Mouse (Mus musculus) neural tube, embryonic 13.5 days (tissue): ENCODE measurements at regions not wholly inside any gene's neighbourhood (a gene's known extent, or its start where the extent isn't known, plus 50 kb on each side); places are given as distances from the start of the nearest gene placed in this dataset.

Experiments
- ATAC-seq: fragments of 200-750 bp; cut with Nextera tagmentation; 2 replicates; pipeline ENCODE4 v1.8.0; 2017; ENCODE audit warnings: low read depth, mild to moderate bottlenecking, moderate TSS enrichment, moderate library complexity
- H3K27ac ChIP-seq: fragments of 300-500 bp; sonication (generic); replicated peaks from 2 replicates; pipeline ENCODE4 v1.5.1; 2015; ENCODE audit warnings: moderate library complexity, mild to moderate bottlenecking, inconsistent platforms
- H3K27me3 ChIP-seq: fragments of 300-500 bp; sonication (generic); 2 replicates; pipeline ENCODE4 v1.6.1; 2015; ENCODE audit warnings: mild to moderate bottlenecking, inconsistent platforms
- H3K36me3 ChIP-seq: fragments of 300-500 bp; sonication (generic); 2 replicates; pipeline ENCODE4 v1.6.1; 2015; ENCODE audit warnings: mild to moderate bottlenecking, inconsistent platforms
- H3K4me1 ChIP-seq: fragments of 300-500 bp; sonication (generic); replicated peaks from 2 replicates; pipeline ENCODE4 v1.6.1; 2015; ENCODE audit warnings: inconsistent platforms
- H3K4me2 ChIP-seq: fragments of 300-500 bp; sonication (generic); 2 replicates; pipeline ENCODE4 v1.6.1; 2015; ENCODE audit warnings: inconsistent platforms, mild to moderate bottlenecking, moderate library complexity
- H3K4me3 ChIP-seq: fragments of 300-500 bp; sonication (generic); 2 replicates; pipeline ENCODE4 v1.5.1; 2015; ENCODE audit warnings: mild to moderate bottlenecking, inconsistent platforms
- H3K9ac ChIP-seq: fragments of 300-500 bp; sonication (generic); 2 replicates; pipeline ENCODE4 v1.6.1; 2015; ENCODE audit warnings: moderate library complexity, mild to moderate bottlenecking, inconsistent platforms
- H3K9me3 ChIP-seq: fragments of 300-500 bp; sonication (generic); 2 replicates; pipeline ENCODE4 v1.6.1; 2016; ENCODE audit warnings: inconsistent platforms
- WGBS: fragments of 180-500 bp; shearing (Covaris S2); methylation state at CpG from one replicate; pipeline ENCODE4 v1.1.7; 2015; 5-methylcytosine and 5-hydroxymethylcytosine counted together

DNA sequence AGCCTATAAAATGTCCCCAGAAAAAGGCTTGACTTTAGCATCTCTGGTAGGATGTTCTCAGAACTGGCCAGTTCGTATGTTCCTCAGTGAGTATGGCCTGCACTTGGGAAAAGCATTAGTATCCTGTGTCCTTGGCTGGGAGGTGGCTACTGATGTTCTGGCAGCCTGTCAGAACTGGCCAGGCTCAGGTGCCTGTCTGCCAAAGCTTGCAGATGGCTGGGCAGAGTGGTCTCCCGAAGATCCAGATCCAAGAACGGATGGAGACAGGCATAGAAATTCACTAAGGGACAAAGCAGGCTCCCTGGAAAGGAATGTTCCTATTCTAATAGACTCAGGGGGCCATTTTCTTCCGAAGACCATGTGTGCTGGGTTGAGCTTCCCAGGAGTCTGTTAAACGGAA lies 329.6 kb downstream of the Cxcl12 start:
- no peak overlapping the region for H3K27ac ChIP-seq
- WGBS, result 72% methylated on average over 5 of the region's 5 CpGs
- no peaks in the 10 kb centered on the region for H3K36me3 ChIP-seq
- H3K4me3 ChIP-seq, result no peak overlapping the region
- H3K27me3 ChIP-seq, result no peaks in the 10 kb centered on the region
- H3K4me2 ChIP-seq, result no peak overlapping the region
- H3K9ac ChIP-seq, result no peak overlapping the region
- ATAC-seq, result no peak
- H3K9me3 ChIP-seq, result no peaks in the 10 kb centered on the region
- H3K4me1 ChIP-seq, result no peaks in the 10 kb centered on the region

DNA sequence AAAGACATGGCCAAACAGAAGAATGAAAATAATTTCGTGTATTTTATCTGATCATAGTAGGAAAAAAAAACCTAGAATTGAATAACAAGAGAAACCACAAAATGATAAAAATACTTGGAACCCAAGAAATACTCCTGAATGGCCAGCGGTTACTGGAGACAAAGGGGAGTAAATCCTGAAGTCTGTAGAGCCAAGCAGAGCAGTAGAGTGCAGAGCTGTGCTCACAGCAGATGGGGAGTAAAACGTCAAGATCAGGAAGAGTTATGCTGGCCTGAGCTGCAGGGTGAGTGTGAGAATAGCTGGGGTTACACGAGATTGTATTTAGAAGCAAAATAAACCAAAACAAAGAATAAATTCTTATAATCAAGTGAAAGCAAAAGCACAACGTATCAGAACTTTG lies 334.0 kb downstream of the Cxcl12 start:
- H3K9me3 ChIP-seq, result no peaks in the 10 kb centered on the region
- H3K9ac ChIP-seq, result no peak overlapping the region
- 58% methylated on average over 5 of the region's 5 CpGs for WGBS
- no peak overlapping the region for H3K4me2 ChIP-seq
- ATAC-seq, result no peak
- 0 out of 2 replicates have a peak, but pooled peaks cover 6% of the 10 kb centered on the region for H3K4me1 ChIP-seq
- H3K27me3 ChIP-seq, result no peaks in the 10 kb centered on the region
- no peak overlapping the region for H3K27ac ChIP-seq
- no peaks in the 10 kb centered on the region for H3K36me3 ChIP-seq
- H3K4me3 ChIP-seq, result no peak overlapping the region

DNA sequence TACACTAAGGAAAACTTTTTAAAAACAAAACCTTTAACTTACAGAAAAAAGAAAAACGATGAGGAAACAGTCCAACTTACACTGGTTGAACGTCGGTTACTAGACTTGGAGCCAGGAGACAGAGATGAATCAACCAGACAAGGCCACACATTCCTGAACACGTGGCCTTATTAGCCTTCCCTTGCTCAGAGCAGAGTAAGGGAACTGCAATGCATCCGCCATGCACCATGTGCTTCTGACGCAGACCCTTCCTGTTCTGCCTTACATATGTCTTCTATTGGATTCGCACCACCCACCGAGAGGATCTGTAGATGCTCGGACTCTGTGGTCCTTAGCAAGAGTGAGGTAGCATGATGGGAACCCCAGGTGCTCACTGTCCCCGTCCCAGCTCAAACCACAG lies 336.2 kb upstream of the Zfp637 start:
- H3K9ac ChIP-seq, result no peak overlapping the region
- no peak for ATAC-seq
- H3K27me3 ChIP-seq, result no peaks in the 10 kb centered on the region
- 82% methylated on average over 10 of the region's 10 CpGs for WGBS
- no peaks in the 10 kb centered on the region for H3K9me3 ChIP-seq
- no peaks in the 10 kb centered on the region for H3K36me3 ChIP-seq
- no peak overlapping the region for H3K27ac ChIP-seq
- H3K4me3 ChIP-seq, result no peak overlapping the region
- H3K4me2 ChIP-seq, result no peak overlapping the region
- 0 out of 2 replicates have a peak, but pooled peaks cover 6% of the 10 kb centered on the region for H3K4me1 ChIP-seq

DNA sequence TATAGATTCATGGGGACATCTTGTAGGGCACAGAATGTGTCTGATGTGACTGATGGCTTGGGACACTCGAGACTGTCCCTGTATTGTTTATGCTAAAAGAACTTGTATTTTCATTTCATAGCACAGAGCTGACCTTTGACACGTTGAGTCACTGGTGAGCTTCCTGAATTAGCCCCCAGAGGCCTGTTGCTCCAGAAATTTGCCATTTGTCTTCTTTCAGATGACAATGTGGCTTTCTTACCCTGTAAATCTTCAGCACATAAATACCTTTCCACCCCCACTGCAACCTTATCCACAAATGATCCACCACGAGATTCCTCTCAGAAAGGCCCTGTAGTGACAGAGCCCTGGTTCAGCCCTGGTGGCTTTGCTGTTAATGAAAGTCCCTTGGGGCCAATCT lies 335.5 kb upstream of the Zfp637 start:
- no peak overlapping the region for H3K4me2 ChIP-seq
- H3K4me3 ChIP-seq, result no peak overlapping the region
- H3K9ac ChIP-seq, result no peak overlapping the region
- H3K4me1 ChIP-seq, result 0 out of 2 replicates have a peak, but pooled peaks cover 6% of the 10 kb centered on the region
- no peaks in the 10 kb centered on the region for H3K36me3 ChIP-seq
- H3K27me3 ChIP-seq, result no peaks in the 10 kb centered on the region
- H3K27ac ChIP-seq, result no peak overlapping the region
- WGBS, result 49% methylated on average over 3 of the region's 3 CpGs
- ATAC-seq, result no peak
- no peaks in the 10 kb centered on the region for H3K9me3 ChIP-seq

DNA sequence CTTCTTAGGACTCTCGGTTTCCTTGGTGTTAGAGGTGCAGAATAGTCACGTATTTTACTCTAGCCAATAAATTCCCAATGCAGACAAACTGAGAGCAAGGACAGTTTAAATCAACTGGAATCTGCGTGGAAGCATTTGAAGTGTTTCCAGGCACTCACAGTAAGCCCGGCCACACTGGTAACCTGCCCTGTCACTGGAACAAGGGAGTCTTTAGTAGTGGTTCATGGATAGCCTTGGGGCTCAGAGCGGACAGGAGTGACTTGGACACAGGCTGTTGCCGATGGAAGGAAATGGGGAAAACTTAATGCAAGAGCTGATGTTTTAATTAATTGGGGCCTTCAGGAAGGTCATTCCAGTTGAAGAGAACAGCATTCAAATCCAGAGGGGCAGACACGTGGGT lies 334.4 kb upstream of the Zfp637 start:
- Histone ChIP-seq H3K36me3 (no peaks in the 10 kb centered on the region), H3K9ac (no peak overlapping the region), H3K4me2 (no peak overlapping the region), H3K9me3 (no peaks in the 10 kb centered on the region), H3K4me1 (0 out of 2 replicates have a peak, but pooled peaks cover 6% of the 10 kb centered on the region), H3K27ac (no peak overlapping the region), H3K4me3 (no peak overlapping the region), H3K27me3 (no peaks in the 10 kb centered on the region)
- WGBS, result 60% methylated on average over 7 of the region's 7 CpGs
- no peak for ATAC-seq

GRCm38 (mm10) chr6:117508860-117509259 lies 332.1 kb upstream of the Zfp637 start:
- WGBS, result 81% methylated on average over 6 of the region's 6 CpGs

DNA sequence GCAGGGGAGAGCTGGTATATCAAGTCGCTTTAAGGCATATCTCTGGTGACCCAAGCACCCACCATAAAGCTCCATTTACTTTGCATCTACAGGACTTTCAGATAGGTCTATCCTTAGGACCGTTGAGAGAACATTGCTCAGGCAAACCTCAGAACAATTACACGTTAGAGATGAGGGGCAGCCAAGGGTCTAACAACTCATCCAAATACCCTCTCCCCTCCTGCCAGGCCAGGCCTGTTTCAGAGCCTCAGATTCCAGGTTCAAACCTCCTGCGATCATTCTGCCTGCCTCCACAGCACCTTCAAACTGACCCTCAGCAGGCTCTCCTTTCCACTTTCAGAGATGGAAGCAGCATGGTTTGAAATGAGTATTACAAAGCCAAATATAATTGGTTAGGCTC lies 331.0 kb upstream of the Zfp637 start:
- no peak for ATAC-seq
- H3K27ac ChIP-seq, result no peak overlapping the region
- no peak overlapping the region for H3K4me2 ChIP-seq
- H3K9me3 ChIP-seq, result no peaks in the 10 kb centered on the region
- no peaks in the 10 kb centered on the region for H3K36me3 ChIP-seq
- no peak overlapping the region for H3K9ac ChIP-seq
- H3K4me1 ChIP-seq, result 0 out of 2 replicates have a peak, but pooled peaks cover 6% of the 10 kb centered on the region
- 89% methylated on average over 4 of the region's 4 CpGs for WGBS
- H3K4me3 ChIP-seq, result no peak overlapping the region
- H3K27me3 ChIP-seq, result no peaks in the 10 kb centered on the region

More at GRCm38 (mm10) chr6:117508860-117509259, 332.1 kb upstream of the Zfp637 start:
- H3K27ac ChIP-seq, result no peak overlapping the region
- no peak overlapping the region for H3K4me3 ChIP-seq
- H3K9ac ChIP-seq, result no peak overlapping the region
- H3K27me3 ChIP-seq, result no peaks in the 10 kb centered on the region
- H3K4me2 ChIP-seq, result no peak overlapping the region
- no peaks in the 10 kb centered on the region for H3K9me3 ChIP-seq
- H3K36me3 ChIP-seq, result no peaks in the 10 kb centered on the region
- ATAC-seq, result no peak
- H3K4me1 ChIP-seq, result 0 out of 2 replicates have a peak, but pooled peaks cover 6% of the 10 kb centered on the region

GRCm38 (mm10) chr6:117514831-117515230 lies 326.1 kb upstream of the Zfp637 start:
- WGBS, result 84% methylated on average over 5 of the region's 5 CpGs
- Histone ChIP-seq H3K9ac (no peak overlapping the region), H3K4me2 (no peak overlapping the region), H3K36me3 (no peaks in the 10 kb centered on the region), H3K4me1 (no peaks in the 10 kb centered on the region), H3K4me3 (no peak overlapping the region), H3K27ac (no peak overlapping the region), H3K9me3 (no peaks in the 10 kb centered on the region), H3K27me3 (no peaks in the 10 kb centered on the region)
- no peak for ATAC-seq

GRCm38 (mm10) chr6:117516906-117517305 lies 324.1 kb upstream of the Zfp637 start:
- ATAC-seq, result no peak
- H3K27ac ChIP-seq, result no peak overlapping the region
- no peak overlapping the region for H3K4me2 ChIP-seq
- H3K9ac ChIP-seq, result no peak overlapping the region
- no peak overlapping the region for H3K4me3 ChIP-seq
- no peaks in the 10 kb centered on the region for H3K4me1 ChIP-seq
- H3K27me3 ChIP-seq, result no peaks in the 10 kb centered on the region
- WGBS, result 84% methylated on average over 7 of the region's 7 CpGs
- no peaks in the 10 kb centered on the region for H3K36me3 ChIP-seq
- H3K9me3 ChIP-seq, result no peaks in the 10 kb centered on the region

DNA sequence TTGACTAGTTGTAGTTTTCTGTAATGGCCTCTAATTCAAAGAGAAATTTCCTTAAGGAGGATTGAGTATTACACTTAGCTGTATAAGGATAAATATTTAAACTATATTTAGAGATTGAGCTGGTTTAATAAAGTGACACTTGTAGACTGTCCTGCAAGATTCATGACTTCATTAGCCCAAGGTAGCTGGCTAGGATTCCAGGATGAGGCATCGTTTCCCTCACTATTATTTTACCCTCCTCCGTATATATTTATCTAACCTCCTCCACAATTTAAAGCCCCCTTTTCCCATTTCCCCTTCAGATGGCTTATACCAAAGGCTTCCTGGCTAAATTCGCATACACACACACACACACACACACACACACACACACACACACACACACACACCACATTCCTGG lies 322.0 kb upstream of the Zfp637 start:
- Histone ChIP-seq H3K4me2 (no peak overlapping the region), H3K27me3 (no peaks in the 10 kb centered on the region), H3K27ac (no peak overlapping the region), H3K9me3 (no peaks in the 10 kb centered on the region), H3K4me3 (no peak overlapping the region), H3K36me3 (no peaks in the 10 kb centered on the region), H3K9ac (no peak overlapping the region), H3K4me1 (no peaks in the 10 kb centered on the region)
- ATAC-seq, result no peak
- 69% methylated on average over 3 of the region's 3 CpGs for WGBS

DNA sequence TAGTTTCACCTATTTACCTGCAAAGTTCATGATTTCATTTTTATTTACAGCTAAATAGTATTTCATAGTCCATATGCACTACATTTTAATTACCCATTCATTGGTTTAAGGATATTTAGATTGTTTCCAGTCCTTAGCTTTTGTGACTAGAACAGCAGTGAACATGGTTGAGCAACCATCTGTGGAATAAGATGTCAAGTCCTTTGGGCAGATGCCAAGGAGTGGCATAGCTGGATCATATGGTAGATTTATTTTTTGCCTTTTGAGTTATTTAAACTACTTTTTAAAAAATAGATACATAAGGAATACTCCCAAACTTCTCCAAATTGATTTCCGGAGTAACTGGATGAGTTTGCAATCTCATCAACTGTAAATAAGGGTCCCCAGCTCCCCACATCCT lies 321.5 kb upstream of the Zfp637 start:
- H3K9ac ChIP-seq, result no peak overlapping the region
- ATAC-seq, result no peak
- no peaks in the 10 kb centered on the region for H3K36me3 ChIP-seq
- no peak overlapping the region for H3K4me2 ChIP-seq
- no peak overlapping the region for H3K27ac ChIP-seq
- H3K9me3 ChIP-seq, result no peaks in the 10 kb centered on the region
- WGBS, result 100% methylated on average over 1 of the region's 1 CpGs
- no peaks in the 10 kb centered on the region for H3K27me3 ChIP-seq
- H3K4me1 ChIP-seq, result no peaks in the 10 kb centered on the region
- H3K4me3 ChIP-seq, result no peak overlapping the region

GRCm38 (mm10) chr6:117526161-117526935 lies 314.6 kb upstream of the Zfp637 start:
- no peaks in the 10 kb centered on the region for H3K4me1 ChIP-seq
- H3K36me3 ChIP-seq, result no peaks in the 10 kb centered on the region
- no peak overlapping the region for H3K4me3 ChIP-seq
- WGBS, result 60% methylated on average over 22 of the region's 22 CpGs
- peak overlapping the region; percentile 28 for H3K4me2 ChIP-seq
- H3K9me3 ChIP-seq, result no peaks in the 10 kb centered on the region
- H3K9ac ChIP-seq, result no peak overlapping the region
- H3K27ac ChIP-seq, result no peak overlapping the region
- no peak for ATAC-seq
- no peaks in the 10 kb centered on the region for H3K27me3 ChIP-seq

DNA sequence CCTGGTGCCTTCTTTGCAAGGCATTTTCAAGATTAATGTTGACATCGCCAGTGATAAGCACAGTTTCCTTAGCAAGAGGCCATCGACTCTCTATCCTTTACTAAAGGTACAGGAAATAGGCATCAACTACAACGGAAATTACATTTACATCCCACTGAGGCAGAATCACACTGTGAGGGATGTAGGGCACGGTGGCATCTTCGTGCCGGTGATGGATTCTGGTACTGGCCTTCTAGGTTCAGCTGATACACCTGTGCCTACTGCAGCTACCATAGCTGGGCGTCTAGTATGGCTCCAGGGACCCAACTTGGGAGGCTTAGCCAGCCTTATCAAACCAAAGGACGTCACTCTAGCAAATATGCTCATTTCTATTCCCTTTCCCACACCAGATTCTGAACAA lies 313.5 kb upstream of the Zfp637 start:
- H3K4me3 ChIP-seq, result no peak overlapping the region
- no peak overlapping the region for H3K4me2 ChIP-seq
- no peaks in the 10 kb centered on the region for H3K4me1 ChIP-seq
- no peaks in the 10 kb centered on the region for H3K27me3 ChIP-seq
- no peaks in the 10 kb centered on the region for H3K36me3 ChIP-seq
- ATAC-seq, result no peak
- 91% methylated on average over 8 of the region's 8 CpGs for WGBS
- H3K27ac ChIP-seq, result no peak overlapping the region
- no peak overlapping the region for H3K9ac ChIP-seq
- no peaks in the 10 kb centered on the region for H3K9me3 ChIP-seq
